Mouse (Mus musculus) heart, embryonic 16.5 days (tissue): ENCODE measurements around the gene Xlr5b. TPM values are rescaled to one million over a fixed set of nuclear protein-coding genes. Genes with fewer than 3 reads are reported as not detected.
"Not testable (repeated sequence)": the region's sequence is repeated elsewhere in the genome, so short reads cannot be mapped to it uniquely, and the experiment has no call there.

Experiments
- ATAC-seq: fragments of 200-750 bp; cut with Nextera tagmentation; replicated peaks from 2 replicates; pipeline ENCODE4 v1.8.0; 2017; ENCODE audit warnings: moderate number of reproducible peaks; ENCODE audit not compliant: insufficient read depth, low FRiP score; ENCODE audit errors: extremely low read depth
- H3K27ac ChIP-seq: fragments of 300-500 bp; sonication (generic); 2 replicates; pipeline ENCODE4 v1.5.1; 2014; ENCODE audit warnings: mild to moderate bottlenecking, low read length, control low read depth, moderate library complexity
- H3K27me3 ChIP-seq: fragments of 300-500 bp; sonication (generic); 2 replicates; pipeline ENCODE4 v1.6.1; 2014; ENCODE audit warnings: low read length, mixed read lengths; ENCODE audit not compliant: control insufficient read depth, insufficient read depth
- H3K36me3 ChIP-seq: fragments of 300-500 bp; sonication (generic); 2 replicates; pipeline ENCODE4 v1.6.1; 2014; ENCODE audit not compliant: control insufficient read depth, insufficient read depth
- H3K4me1 ChIP-seq: fragments of 300-500 bp; sonication (generic); 2 replicates; pipeline ENCODE4 v1.6.1; 2014; ENCODE audit warnings: low read length, mixed read lengths; ENCODE audit not compliant: control insufficient read depth, insufficient read depth
- H3K4me2 ChIP-seq: fragments of 300-500 bp; sonication (generic); 2 replicates; pipeline ENCODE4 v1.6.1; 2014; ENCODE audit warnings: low read depth, mild to moderate bottlenecking, control low read depth, low read length
- H3K4me3 ChIP-seq: fragments of 300-500 bp; sonication (generic); 2 replicates; pipeline ENCODE4 v1.5.1; 2014; ENCODE audit warnings: mild to moderate bottlenecking, control low read depth, low read length
- H3K9ac ChIP-seq: fragments of 300-500 bp; sonication (generic); 2 replicates; pipeline ENCODE4 v1.6.1; 2014; ENCODE audit warnings: low read length, control low read depth
- H3K9me3 ChIP-seq: fragments of 300-500 bp; sonication (generic); replicated peaks from 2 replicates; pipeline ENCODE4 v1.6.1; 2016; ENCODE audit warnings: low read length; ENCODE audit not compliant: control insufficient read depth
- WGBS: fragments of 180-500 bp; shearing (Covaris S2); extraction: QIAGEN DNeasy Blood & Tissue Kit; methylation state at CpG from one replicate; pipeline ENCODE4 v1.1.7; 2014; 5-methylcytosine and 5-hydroxymethylcytosine counted together
- polyA plus RNA-seq: library from polyadenylated mRNA; unstranded; fragments of >200 nt; fragmentation: Nextera tagmentation; extraction: Ambion mirVana; gene quantifications from 2 replicates; pipeline ENCODE4 v1.2.1, GENCODE M21; 2015

Gene Xlr5b
- polyA plus RNA-seq = not detected in 2 replicates

DNA sequence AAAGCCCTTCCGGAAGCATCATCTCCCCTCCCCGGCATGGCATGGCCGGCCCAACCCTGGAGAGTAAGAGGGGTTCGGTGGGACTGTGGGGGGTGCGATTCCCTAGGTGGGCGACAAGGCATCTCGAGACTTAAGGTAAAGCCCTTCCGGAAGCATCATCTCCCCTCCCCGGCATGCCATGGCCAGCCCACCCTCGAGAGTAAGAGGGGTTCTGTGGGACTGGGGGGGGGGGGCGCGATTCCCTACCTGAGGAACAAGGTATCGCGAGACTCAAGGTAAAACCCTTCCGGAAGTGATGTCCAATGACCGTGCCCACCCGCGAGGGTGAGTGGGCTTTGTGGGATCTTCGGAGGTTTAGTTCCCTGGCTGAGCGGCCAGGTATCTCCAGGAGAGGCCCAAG lies at the start of gene Xlr5b:
Gene Xlr5b, plus strand, starts transcription at position 301 of the 400 bp plus-strand sequence.
- not testable (repeated sequence) for ATAC-seq, H3K4me3 ChIP-seq, H3K9me3 ChIP-seq, H3K4me1 ChIP-seq, H3K9ac ChIP-seq, H3K36me3 ChIP-seq, H3K4me2 ChIP-seq, H3K27me3 ChIP-seq, H3K27ac ChIP-seq
- no CpG with 5 or more reads among the region's 20 CpGs for WGBS

DNA sequence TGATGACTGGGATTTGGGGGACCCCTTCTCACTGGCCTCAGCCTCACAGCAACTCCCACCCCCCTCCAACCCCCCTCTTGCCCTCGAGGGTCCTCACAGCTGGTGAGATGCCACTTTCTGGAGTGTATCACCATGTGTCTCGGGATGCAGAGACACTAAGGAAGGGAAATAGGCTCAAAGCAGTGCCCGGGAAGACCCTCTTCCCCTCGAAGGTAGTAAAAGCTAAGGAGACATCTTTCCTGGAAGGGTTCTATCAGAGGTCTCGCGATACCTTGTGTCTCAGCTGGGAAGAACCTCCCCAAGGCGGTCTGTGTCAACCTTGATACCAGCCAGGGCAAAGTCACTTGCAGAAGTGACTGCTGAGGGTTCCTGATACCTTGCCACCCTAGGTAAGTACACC lies 31.8 kb upstream of the Xlr5b start, which contains the start of gene Gm14685:
Gene Gm14685, plus strand, starts transcription at position 301 of the 400 bp plus-strand sequence.
- not testable (repeated sequence) for H3K4me3 ChIP-seq, H3K9me3 ChIP-seq, H3K9ac ChIP-seq, H3K4me2 ChIP-seq, ATAC-seq, H3K27ac ChIP-seq, H3K36me3 ChIP-seq, H3K27me3 ChIP-seq, H3K4me1 ChIP-seq
- no CpG with 5 or more reads among the region's 7 CpGs for WGBS

DNA sequence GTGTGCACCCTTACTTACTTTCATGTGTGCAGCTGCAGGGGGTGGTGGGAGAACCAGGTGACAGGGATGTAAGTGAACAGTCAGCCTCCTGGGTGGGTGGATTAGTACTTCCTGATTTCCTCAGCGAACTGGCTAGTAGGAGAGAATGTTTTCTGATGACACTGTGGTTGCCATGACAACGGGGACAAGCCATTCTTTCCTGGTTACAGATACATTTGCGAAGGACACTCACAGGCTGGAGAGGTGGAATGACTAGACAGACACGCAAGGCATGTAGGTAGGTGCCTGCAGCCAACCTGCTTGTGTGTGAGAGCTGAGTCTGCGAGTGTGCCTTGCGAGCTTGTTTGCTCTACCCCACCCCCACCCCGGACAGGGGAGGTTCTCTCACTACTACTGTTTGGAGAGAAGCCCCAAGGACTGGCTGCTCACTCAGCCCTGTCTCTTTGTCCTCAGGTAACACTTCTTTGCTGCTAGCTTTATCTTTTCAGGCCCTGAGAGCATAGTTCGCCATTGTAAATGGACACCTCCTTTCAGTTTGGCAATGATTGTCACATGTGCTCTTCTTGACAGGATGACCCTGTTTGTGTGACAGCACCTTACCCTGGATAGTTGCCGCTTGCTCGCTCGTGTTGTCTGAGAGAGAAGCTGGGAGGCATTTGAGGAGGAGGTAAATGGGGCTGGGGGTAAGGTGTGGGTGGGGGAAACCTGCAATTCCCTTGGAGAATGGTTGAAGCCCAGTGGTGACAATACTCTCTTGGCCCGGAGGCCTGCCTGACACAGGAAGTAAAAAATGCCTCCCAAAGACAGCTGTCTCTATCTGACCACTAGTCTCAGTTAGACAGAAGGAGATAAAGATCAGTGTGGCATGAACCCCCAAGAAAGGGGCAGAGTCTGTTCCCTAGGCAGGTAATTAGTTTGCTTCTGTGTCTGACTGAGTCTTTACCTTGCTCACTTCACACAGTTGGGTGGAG lies 25.5 kb upstream of the Xlr5b start:
- not testable (repeated sequence) for H3K9me3 ChIP-seq, H3K4me2 ChIP-seq, H3K36me3 ChIP-seq, H3K27ac ChIP-seq, H3K27me3 ChIP-seq, H3K4me1 ChIP-seq, H3K4me3 ChIP-seq, H3K9ac ChIP-seq
- WGBS = no CpG with 5 or more reads among the region's 12 CpGs
- peak; percentile 32; the same call in 1 of the 2 replicates for ATAC-seq

DNA sequence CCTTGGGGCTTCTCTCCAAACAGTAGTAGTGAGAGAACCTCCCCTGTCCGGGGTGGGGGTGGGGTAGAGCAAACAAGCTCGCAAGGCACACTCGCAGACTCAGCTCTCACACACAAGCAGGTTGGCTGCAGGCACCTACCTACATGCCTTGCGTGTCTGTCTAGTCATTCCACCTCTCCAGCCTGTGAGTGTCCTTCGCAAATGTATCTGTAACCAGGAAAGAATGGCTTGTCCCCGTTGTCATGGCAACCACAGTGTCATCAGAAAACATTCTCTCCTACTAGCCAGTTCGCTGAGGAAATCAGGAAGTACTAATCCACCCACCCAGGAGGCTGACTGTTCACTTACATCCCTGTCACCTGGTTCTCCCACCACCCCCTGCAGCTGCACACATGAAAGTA lies 5.4 kb upstream of the Xlr5b start:
- not testable (repeated sequence) for H3K4me2 ChIP-seq, H3K4me1 ChIP-seq, H3K27me3 ChIP-seq, H3K4me3 ChIP-seq, H3K27ac ChIP-seq, H3K9ac ChIP-seq, H3K36me3 ChIP-seq, H3K9me3 ChIP-seq
- WGBS = no CpG with 5 or more reads among the region's 7 CpGs
- peak; percentile 28; the same call in 1 of the 2 replicates for ATAC-seq

DNA sequence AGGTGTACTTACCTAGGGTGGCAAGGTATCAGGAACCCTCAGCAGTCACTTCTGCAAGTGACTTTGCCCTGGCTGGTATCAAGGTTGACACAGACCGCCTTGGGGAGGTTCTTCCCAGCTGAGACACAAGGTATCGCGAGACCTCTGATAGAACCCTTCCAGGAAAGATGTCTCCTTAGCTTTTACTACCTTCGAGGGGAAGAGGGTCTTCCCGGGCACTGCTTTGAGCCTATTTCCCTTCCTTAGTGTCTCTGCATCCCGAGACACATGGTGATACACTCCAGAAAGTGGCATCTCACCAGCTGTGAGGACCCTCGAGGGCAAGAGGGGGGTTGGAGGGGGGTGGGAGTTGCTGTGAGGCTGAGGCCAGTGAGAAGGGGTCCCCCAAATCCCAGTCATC lies 754 bp downstream of the Xlr5b start, which contains the start of gene DXBay18:
Gene DXBay18, minus strand, starts transcription at position 101 of the 400 bp plus-strand sequence.
- H3K4me3 ChIP-seq, H3K9me3 ChIP-seq, H3K36me3 ChIP-seq, ATAC-seq, H3K4me1 ChIP-seq, H3K27ac ChIP-seq, H3K4me2 ChIP-seq, H3K9ac ChIP-seq, H3K27me3 ChIP-seq: not testable (repeated sequence)
- WGBS = no CpG with 5 or more reads among the region's 7 CpGs

DNA sequence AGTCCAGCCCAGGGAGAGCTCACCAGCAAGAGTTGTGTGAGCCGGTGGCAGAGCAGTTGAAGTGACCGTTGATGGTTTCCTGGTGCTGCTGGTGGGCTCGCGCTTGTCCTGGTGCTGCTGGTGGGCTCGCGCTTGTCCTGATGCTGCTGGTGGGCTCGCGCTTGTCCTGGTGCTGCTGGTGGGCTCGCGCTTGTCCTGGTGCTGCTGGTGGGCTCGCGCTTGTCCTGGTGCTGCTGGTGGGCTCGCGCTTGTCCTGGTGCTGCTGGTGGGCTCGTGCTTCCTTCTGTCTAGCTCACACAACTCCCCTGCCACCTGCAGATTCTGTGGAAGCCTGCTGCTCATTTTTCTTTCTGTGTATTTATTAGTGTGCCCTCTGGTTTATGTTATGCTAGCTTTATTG lies 28.3 kb downstream of the Xlr5b start, which contains the start of gene Spin2d:
Gene Spin2d, minus strand, starts transcription at position 101 of the 400 bp plus-strand sequence.
- not testable (repeated sequence) for H3K27ac ChIP-seq, H3K9me3 ChIP-seq, ATAC-seq, H3K36me3 ChIP-seq, H3K27me3 ChIP-seq, H3K4me3 ChIP-seq, H3K4me1 ChIP-seq, H3K9ac ChIP-seq, H3K4me2 ChIP-seq
- 68% methylated on average over 6 of the region's 15 CpGs for WGBS

DNA sequence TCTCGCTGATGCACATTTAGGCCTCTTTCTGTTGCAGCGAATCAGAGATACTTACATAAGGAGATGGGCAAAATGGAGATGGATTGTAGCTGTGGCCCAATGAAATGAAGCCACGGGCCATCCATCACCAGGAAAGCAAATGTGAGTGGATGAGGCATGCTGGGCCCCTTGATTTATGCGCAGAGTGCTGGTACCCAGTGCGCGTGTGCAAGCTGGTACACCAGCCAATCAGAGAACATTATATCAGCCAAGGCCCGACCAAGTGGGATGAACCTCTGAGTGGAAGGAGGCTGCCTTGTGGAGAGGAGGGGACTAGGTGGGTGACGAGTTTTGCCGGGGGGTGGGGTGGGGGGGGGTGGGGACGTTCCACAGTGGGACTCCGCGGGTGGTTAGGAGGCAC lies 43.3 kb downstream of the Xlr5b start, which contains the start of gene Xlr3b:
Gene Xlr3b, plus strand, starts transcription at position 274 of the 400 bp plus-strand sequence.
- H3K9ac ChIP-seq, H3K4me3 ChIP-seq, H3K27me3 ChIP-seq, H3K27ac ChIP-seq, H3K9me3 ChIP-seq, ATAC-seq, H3K4me2 ChIP-seq, H3K4me1 ChIP-seq, H3K36me3 ChIP-seq: not testable (repeated sequence)
- WGBS = 70% methylated on average over 12 of the region's 12 CpGs
